Mouse (Mus musculus): Measurements from ENCODE around the gene Slc48a1. TPM values are rescaled to one million over a fixed set of nuclear protein-coding genes. Genes with fewer than 3 reads are reported as not detected.

The Slc48a1 gene
- polyA plus RNA-seq, 1 experiment from 2014 or later: 41.6 TPM

- WGBS: 8% methylated on average over 29 of the region's 29 CpGs
- H3K4me3 ChIP-seq: peak overlapping the region; percentile 15
- ATAC-seq (ENCODE audit: low FRiP score): no peak
- peak overlapping the region; percentile 40 for H3K4me2 ChIP-seq (replicated peaks)
- H3K36me3 ChIP-seq: peaks cover 3% of the 10 kb centered on the region; the same call in 1 of the 2 replicates
- peak overlapping the region; percentile 43 for H3K9ac ChIP-seq
- no peak overlapping the region; the same call in 1 of the 2 replicates for H3K27ac ChIP-seq
- H3K27me3 ChIP-seq: peaks cover 8% of the 10 kb centered on the region; the same call in 1 of the 2 replicates
- peaks cover 90% of the 10 kb centered on the region for H3K4me1 ChIP-seq
- no peaks in the 10 kb centered on the region for H3K9me3 ChIP-seq (replicated peaks)
Measured at GRCm38 (mm10) chr15:97825071-97825940, 47.0 kb downstream of the Slc48a1 start.

DNA sequence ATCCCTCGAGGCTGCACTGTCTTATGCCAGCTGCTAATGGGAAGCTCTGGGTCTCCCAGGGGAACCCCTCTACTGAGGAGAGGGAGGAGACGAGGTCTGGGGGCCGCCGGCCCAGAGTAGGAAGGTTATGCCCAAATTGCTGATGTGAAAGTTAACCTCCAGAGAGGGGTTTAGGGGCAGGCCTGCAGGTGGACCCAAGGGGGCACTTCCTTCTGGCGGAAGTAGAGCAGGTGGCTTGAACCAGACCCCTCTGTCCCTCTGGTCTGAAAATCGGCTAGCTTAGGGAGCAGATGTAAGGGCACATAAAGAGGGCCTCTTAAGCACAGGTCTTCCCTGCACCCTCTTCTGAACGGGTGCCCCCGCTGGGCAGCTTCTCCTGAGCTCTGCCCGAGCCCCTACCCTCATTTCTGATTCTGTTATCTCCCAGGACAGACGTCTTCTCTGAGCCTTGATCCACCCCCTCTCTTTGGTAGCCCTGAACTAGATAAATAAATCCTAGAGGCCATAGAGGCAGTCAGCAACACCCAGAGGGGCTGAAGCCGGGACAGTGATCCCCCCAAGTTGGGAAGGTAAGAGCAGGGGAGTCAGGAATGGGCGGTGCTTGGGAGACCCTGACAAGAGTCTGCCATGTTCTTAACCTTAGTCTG lies 47.7 kb downstream of the Slc48a1 start:
- no peak for ATAC-seq (ENCODE audit: low FRiP score)
- Histone ChIP-seq H3K36me3 (no peaks in the 10 kb centered on the region), H3K9ac (0 out of 2 replicates have a peak overlapping the region, but pooled peaks have one; percentile 43), H3K9me3 (replicated peaks) (no peaks in the 10 kb centered on the region), H3K4me1 (peaks cover 92% of the 10 kb centered on the region), H3K4me2 (replicated peaks) (peak overlapping the region; percentile 40), H3K27ac (peak overlapping the region; percentile 30; the same call in 1 of the 2 replicates), H3K4me3 (0 out of 2 replicates have a peak overlapping the region, but pooled peaks have one; percentile 15), H3K27me3 (peaks cover 8% of the 10 kb centered on the region; the same call in 1 of the 2 replicates)
- WGBS: 49% methylated on average over 12 of the region's 12 CpGs

- Histone ChIP-seq H3K9ac (0 out of 2 replicates have a peak overlapping the region, but pooled peaks have one; percentile 8), H3K36me3 (no peaks in the 10 kb centered on the region), H3K9me3 (replicated peaks) (no peaks in the 10 kb centered on the region), H3K27ac (no peak overlapping the region), H3K4me1 (peaks cover 86% of the 10 kb centered on the region), H3K4me2 (replicated peaks) (no peak overlapping the region), H3K27me3 (peaks cover 8% of the 10 kb centered on the region; the same call in 1 of the 2 replicates), H3K4me3 (no peak overlapping the region)
- 71% methylated on average over 5 of the region's 5 CpGs for WGBS
- no peak for ATAC-seq (ENCODE audit: low FRiP score)
Measured at GRCm38 (mm10) chr15:97826588-97827261, 48.4 kb downstream of the Slc48a1 start.

DNA sequence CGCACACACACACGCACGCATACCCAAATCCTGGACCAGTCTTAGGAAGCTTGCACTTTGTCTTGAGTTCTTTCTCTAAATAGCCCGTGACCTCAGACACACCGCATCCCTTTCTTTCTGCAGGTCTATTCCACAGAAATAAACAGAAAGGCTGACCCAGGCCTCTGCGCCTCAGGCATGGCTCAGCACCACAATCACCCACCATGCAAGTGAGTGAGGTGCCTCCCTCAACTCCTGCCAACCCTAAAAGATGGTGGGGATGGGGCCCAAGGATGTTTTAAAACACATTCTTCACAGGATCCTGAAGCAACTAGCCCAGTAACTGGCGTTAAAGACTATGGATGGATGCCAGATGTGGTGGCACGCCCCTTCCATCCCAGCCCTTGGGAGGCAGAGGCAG lies 49.1 kb downstream of the Slc48a1 start:
- Histone ChIP-seq H3K9ac (no peak overlapping the region), H3K27me3 (peaks cover 8% of the 10 kb centered on the region; the same call in 1 of the 2 replicates), H3K27ac (no peak overlapping the region), H3K36me3 (no peaks in the 10 kb centered on the region), H3K4me3 (no peak overlapping the region), H3K4me1 (peaks cover 86% of the 10 kb centered on the region), H3K9me3 (replicated peaks) (no peaks in the 10 kb centered on the region), H3K4me2 (replicated peaks) (no peak overlapping the region)
- WGBS: 92% methylated on average over 8 of the region's 8 CpGs
- ATAC-seq (ENCODE audit: low FRiP score): no peak

DNA sequence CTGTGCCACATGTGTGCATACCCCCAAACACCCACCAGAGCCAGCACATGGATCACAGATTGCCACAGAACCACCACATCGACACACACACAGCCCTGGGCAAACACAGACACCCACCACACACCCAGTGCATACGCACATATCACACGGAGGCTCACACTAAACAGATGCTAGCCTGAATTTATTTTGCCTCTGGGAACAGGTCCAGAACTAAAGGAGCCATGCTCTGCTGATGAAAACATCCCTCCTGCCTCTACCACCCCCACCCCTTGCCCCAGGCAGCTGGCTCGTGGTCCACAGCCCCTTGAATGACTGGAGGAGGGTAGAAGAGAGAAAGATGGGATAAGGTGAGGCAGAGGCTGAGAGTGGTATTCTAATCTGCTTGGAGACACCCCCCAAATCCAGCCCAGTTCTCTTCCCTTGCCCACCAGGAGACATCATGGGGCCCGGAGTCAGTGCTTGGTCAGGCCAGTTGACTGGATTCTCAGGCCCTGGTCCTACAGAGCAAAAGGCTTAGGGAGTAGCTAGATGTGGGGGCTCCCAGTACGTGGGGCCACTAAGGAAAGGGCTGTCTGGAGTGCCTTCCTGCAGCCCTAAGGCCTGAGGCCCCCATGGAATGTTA lies 50.0 kb downstream of the Slc48a1 start:
- ATAC-seq (ENCODE audit: low FRiP score): no peak
- no peaks in the 10 kb centered on the region for H3K9me3 ChIP-seq (replicated peaks)
- H3K4me3 ChIP-seq: 0 out of 2 replicates have a peak overlapping the region, but pooled peaks have one; percentile 1
- peaks cover 85% of the 10 kb centered on the region for H3K4me1 ChIP-seq
- H3K36me3 ChIP-seq: no peaks in the 10 kb centered on the region
- H3K4me2 ChIP-seq (replicated peaks): peak overlapping the region; percentile 79
- WGBS: 56% methylated on average over 6 of the region's 6 CpGs
- H3K27me3 ChIP-seq: peaks cover 8% of the 10 kb centered on the region; the same call in 1 of the 2 replicates
- peak overlapping the region; percentile 13; the same call in 1 of the 2 replicates for H3K9ac ChIP-seq
- H3K27ac ChIP-seq: peak overlapping the region; percentile 60; the same call in 1 of the 2 replicates

- H3K4me2 ChIP-seq (replicated peaks): peak overlapping the region; percentile 79
Measured at GRCm38 (mm10) chr15:97828901-97829338, 50.6 kb downstream of the Slc48a1 start.

GRCm38 (mm10) chr15:97829432-97829831 lies 51.1 kb downstream of the Slc48a1 start:
- Histone ChIP-seq H3K4me2 (replicated peaks) (peak overlapping the region; percentile 79), H3K4me3 (peak overlapping the region; percentile 96), H3K36me3 (no peaks in the 10 kb centered on the region), H3K9ac (0 out of 2 replicates have a peak overlapping the region, but pooled peaks have one; percentile 99), H3K27ac (peak overlapping the region; percentile 30; the same call in 1 of the 2 replicates), H3K4me1 (peaks cover 76% of the 10 kb centered on the region), H3K9me3 (replicated peaks) (no peaks in the 10 kb centered on the region), H3K27me3 (peaks cover 15% of the 10 kb centered on the region)
- 68% methylated on average over 2 of the region's 2 CpGs for WGBS
- no peak for ATAC-seq (ENCODE audit: low FRiP score)

More at GRCm38 (mm10) chr15:97828901-97829338, 50.6 kb downstream of the Slc48a1 start:
- H3K27me3 ChIP-seq: peaks cover 12% of the 10 kb centered on the region
- H3K36me3 ChIP-seq: no peaks in the 10 kb centered on the region
- H3K9ac ChIP-seq: no peak overlapping the region
- WGBS: 61% methylated on average over 5 of the region's 5 CpGs
- 0 out of 2 replicates have a peak overlapping the region, but pooled peaks have one; percentile 30 for H3K27ac ChIP-seq
- no peak overlapping the region for H3K4me3 ChIP-seq
- peaks cover 80% of the 10 kb centered on the region for H3K4me1 ChIP-seq
- no peak for ATAC-seq (ENCODE audit: low FRiP score)
- H3K9me3 ChIP-seq (replicated peaks): no peaks in the 10 kb centered on the region

GRCm38 (mm10) chr15:97830253-97830787 lies 52.0 kb downstream of the Slc48a1 start:
- Histone ChIP-seq H3K4me1 (peaks cover 69% of the 10 kb centered on the region), H3K4me2 (replicated peaks) (peak overlapping the region; percentile 79), H3K9me3 (replicated peaks) (no peaks in the 10 kb centered on the region), H3K4me3 (peak overlapping the region; percentile 96), H3K27ac (peak overlapping the region; percentile 97), H3K36me3 (no peaks in the 10 kb centered on the region), H3K9ac (peak overlapping the region; percentile 99), H3K27me3 (peaks cover 15% of the 10 kb centered on the region)
- no peak; the same call in 1 of the 2 replicates for ATAC-seq (ENCODE audit: low FRiP score)
- 15% methylated on average over 12 of the region's 12 CpGs for WGBS

- H3K4me1 ChIP-seq: peaks cover 64% of the 10 kb centered on the region
- H3K27ac ChIP-seq: peak overlapping the region; percentile 97
- under 1% methylated on average over 39 of the region's 39 CpGs for WGBS
- peaks cover 15% of the 10 kb centered on the region for H3K27me3 ChIP-seq
- no peaks in the 10 kb centered on the region for H3K36me3 ChIP-seq
- ATAC-seq (ENCODE audit: low FRiP score): peak; percentile 20
- peak overlapping the region; percentile 79 for H3K4me2 ChIP-seq (replicated peaks)
- peak overlapping the region; percentile 96 for H3K4me3 ChIP-seq
- H3K9me3 ChIP-seq (replicated peaks): no peaks in the 10 kb centered on the region
- peak overlapping the region; percentile 99 for H3K9ac ChIP-seq
Measured at GRCm38 (mm10) chr15:97830788-97831241, 52.5 kb downstream of the Slc48a1 start.

DNA sequence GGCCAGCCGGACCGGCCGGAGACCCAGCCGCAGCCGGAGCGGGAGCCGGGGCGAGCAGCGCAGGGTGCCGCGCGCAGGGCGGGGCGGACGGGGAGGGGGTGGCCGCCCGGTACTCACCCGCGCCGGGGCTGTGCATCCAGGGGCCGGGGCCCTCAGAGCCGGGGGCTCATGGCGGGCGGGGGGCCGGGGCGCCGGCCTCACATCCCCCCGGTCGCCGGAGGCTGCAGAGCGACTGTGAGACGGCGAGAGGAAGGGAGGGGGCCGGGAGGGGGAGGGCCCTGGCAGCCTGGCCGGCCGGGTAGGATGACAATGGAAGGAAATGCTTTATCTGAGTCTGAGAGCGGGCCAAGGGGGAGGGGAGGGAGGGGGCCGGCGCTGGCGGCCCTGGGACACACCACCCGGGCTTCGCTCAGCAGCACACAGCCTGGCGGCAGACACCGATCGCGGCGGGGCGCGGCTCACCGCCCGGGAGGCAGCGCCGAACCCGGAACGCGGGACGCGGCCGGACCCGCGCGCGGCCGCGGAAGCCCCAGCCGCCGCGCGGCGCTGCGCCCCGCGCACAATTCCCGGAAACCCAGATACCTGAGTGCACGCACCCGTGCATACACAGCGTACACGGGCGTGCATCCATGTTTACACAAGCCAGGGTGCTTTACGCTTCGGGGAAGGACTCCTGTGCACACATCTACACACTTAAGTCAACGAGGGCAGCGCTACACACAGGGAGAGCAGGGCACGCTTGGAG lies 53.1 kb downstream of the Slc48a1 start:
- Histone ChIP-seq H3K4me1 (peaks cover 61% of the 10 kb centered on the region), H3K9ac (peak overlapping the region; percentile 99), H3K4me3 (peak overlapping the region; percentile 96), H3K36me3 (no peaks in the 10 kb centered on the region), H3K27ac (peak overlapping the region; percentile 97), H3K9me3 (replicated peaks) (no peaks in the 10 kb centered on the region), H3K4me2 (replicated peaks) (peak overlapping the region; percentile 79), H3K27me3 (peaks cover 9% of the 10 kb centered on the region)
- under 1% methylated on average over 73 of the region's 84 CpGs for WGBS
- ATAC-seq (ENCODE audit: low FRiP score): peak; percentile 90

All from hindbrain, embryonic 12.5 days (tissue).